Mouse (Mus musculus): ENCODE data around the gene Ppt2. TPM values are rescaled to one million over a fixed set of nuclear protein-coding genes. Genes with fewer than 3 reads are reported as not detected.
A peak's percentile ranks its signal among the peaks of the same experiment; 100 is the strongest.

The Ppt2 gene
- total RNA-seq, 2 experiments from 2014 or later: 39.0 to 45.7 TPM

GRCm38 (mm10) chr17:34591029-34591993, 37.0 kb downstream of the Ppt2 start, which contains the start of gene Pbx2:
Gene Pbx2 (plus strand): TSS chr17:34591266.
- peak in 1 of 2 experiments; percentile 53 for DNase-seq
- intact Hi-C loops (cut with DNase I): no loop called here

GRCm38 (mm10) chr17:34590154-34590987, 37.9 kb downstream of the Ppt2 start:
- intact Hi-C loops (cut with DNase I): no loop called here
- no peak for DNase-seq

- DNase-seq: peak; percentile 72 to 76
- intact Hi-C loops (cut with DNase I): no loop called here
These were observed 38.6 kb downstream of the Ppt2 start, which contains the start of gene Gpsm3 for GRCm38 (mm10) chr17:34589681-34590101. Gene Gpsm3 (plus strand): TSS chr17:34589806.

GRCm38 (mm10) chr17:34589206-34589605, 39.1 kb downstream of the Ppt2 start:
- intact Hi-C loops (cut with DNase I): no loop called here
- DNase-seq: no peak

GRCm38 (mm10) chr17:34588767-34589166, 39.5 kb downstream of the Ppt2 start:
- intact Hi-C loops (cut with DNase I): no loop called here
- no peak for DNase-seq

- intact Hi-C loops (cut with DNase I): loop anchor here (2.0 kb wide), 1 partner anchor 21 kb away; no protein-coding TSS in a partner anchor
- DNase-seq: no peak
These were observed 40.5 kb downstream of the Ppt2 start for GRCm38 (mm10) chr17:34587814-34588213.

GRCm38 (mm10) chr17:34587423-34587811, 40.9 kb downstream of the Ppt2 start:
- intact Hi-C loops (cut with DNase I): loop anchor here (2.0 kb wide), 1 partner anchor 21 kb away; no protein-coding TSS in a partner anchor
- peak; percentile 98 for DNase-seq

GRCm38 (mm10) chr17:34586796-34587422, 41.4 kb downstream of the Ppt2 start:
- intact Hi-C loops (cut with DNase I): loop anchor here (2.0 kb wide), 1 partner anchor 20 kb away; no protein-coding TSS in a partner anchor

GRCm38 (mm10) chr17:34585877-34586771, 42.2 kb downstream of the Ppt2 start:
- no peak for DNase-seq
- intact Hi-C loops (cut with DNase I): loop anchor here (2.0 kb wide), 1 partner anchor 19 kb away; no protein-coding TSS in a partner anchor

More at GRCm38 (mm10) chr17:34586796-34587422, 41.4 kb downstream of the Ppt2 start:
- DNase-seq: peak; percentile 84 to 87

- DNase-seq: no peak
- intact Hi-C loops (cut with DNase I): no loop called here
These were observed 43.2 kb downstream of the Ppt2 start for GRCm38 (mm10) chr17:34585121-34585520.

GRCm38 (mm10) chr17:34583819-34584218, 44.5 kb downstream of the Ppt2 start:
- intact Hi-C loops (cut with DNase I): no loop called here
- no peak for DNase-seq

GRCm38 (mm10) chr17:34583397-34583796, 44.9 kb downstream of the Ppt2 start:
- DNase-seq: no peak
- intact Hi-C loops (cut with DNase I): no loop called here

GRCm38 (mm10) chr17:34582528-34582927, 45.8 kb downstream of the Ppt2 start:
- DNase-seq: no peak
- intact Hi-C loops (cut with DNase I): no loop called here

GRCm38 (mm10) chr17:34578070-34578469, 50.2 kb downstream of the Ppt2 start:
- no peak for DNase-seq
- intact Hi-C loops (cut with DNase I): no loop called here

- intact Hi-C loops (cut with DNase I): no loop called here
- no peak for DNase-seq
These were observed 51.7 kb downstream of the Ppt2 start for GRCm38 (mm10) chr17:34576577-34576976.

- no peak for DNase-seq
- intact Hi-C loops (cut with DNase I): loop anchor here (5.0 kb wide), 1 partner anchor 45 kb away; the partner anchor contains the start of gene Egfl8
These were observed 55.9 kb downstream of the Ppt2 start for GRCm38 (mm10) chr17:34572361-34572760.

- no peak for DNase-seq
- intact Hi-C loops (cut with DNase I): loop anchor here (5.0 kb wide), 1 partner anchor 45 kb away; the partner anchor contains the start of gene Egfl8
These were observed 56.4 kb downstream of the Ppt2 start for GRCm38 (mm10) chr17:34571875-34572274.

GRCm38 (mm10) chr17:34569919-34570318, 58.4 kb downstream of the Ppt2 start:
- intact Hi-C loops (cut with DNase I): loop anchor here (5.0 kb wide), 1 partner anchor 47 kb away; the partner anchor contains the start of gene Egfl8
- DNase-seq: no peak

GRCm38 (mm10) chr17:34568421-34568820, 59.9 kb downstream of the Ppt2 start:
- DNase-seq: no peak
- intact Hi-C loops (cut with DNase I): no loop called here
